Mouse (Mus musculus) large intestine, adult 2 months (tissue): ENCODE data around the gene Olfr1340. TPM values are rescaled to one million over a fixed set of nuclear protein-coding genes. Genes with fewer than 3 reads are reported as not detected.

ENCODE experiments used
- DNase-seq: peaks from one replicate; pipeline ENCODE4 v3.0.0-alpha.2; 2012; ENCODE audit warnings: low read depth, low spot score
- WGBS: fragments of 180-500 bp; shearing (Covaris S2); methylation state at CpG from one replicate; pipeline ENCODE4 v1.1.7; 2018; 5-methylcytosine and 5-hydroxymethylcytosine counted together
- polyA plus RNA-seq: library from polyadenylated mRNA; depleted of rRNA; stranded (reverse); fragments of >200 nt; gene quantifications from 2 replicates; pipeline ENCODE4 v1.2.3, GENCODE M21; 2012; rRNA removed

The Olfr1340 gene
- not detected in 2 replicates for polyA plus RNA-seq

- no peak for DNase-seq
Measured at GRCm38 (mm10) chr4:118719838-118720237, at the start of gene Olfr1340. Gene Olfr1340, plus strand, starts transcription at chr4:118720138.

- WGBS: 10% methylated on average over 2 of the region's 2 CpGs
- DNase-seq: no peak
Measured at GRCm38 (mm10) chr4:118687086-118687485, 32.9 kb upstream of the Olfr1340 start.

GRCm38 (mm10) chr4:118692412-118692973, 27.4 kb upstream of the Olfr1340 start, which contains the start of gene Olfr1342:
Gene Olfr1342, minus strand, starts transcription at chr4:118692756.
- WGBS: 53% methylated on average over 12 of the region's 12 CpGs

GRCm38 (mm10) chr4:118693812-118694211, 26.1 kb upstream of the Olfr1340 start:
- DNase-seq: no peak
- 48% methylated on average over 2 of the region's 2 CpGs for WGBS

More at GRCm38 (mm10) chr4:118692412-118692973, 27.4 kb upstream of the Olfr1340 start, which contains the start of gene Olfr1342:
- no peak for DNase-seq

- WGBS: 68% methylated on average over 3 of the region's 3 CpGs
- no peak for DNase-seq
Measured at GRCm38 (mm10) chr4:118703223-118703622, 16.7 kb upstream of the Olfr1340 start, which contains the start of gene Olfr1341. Gene Olfr1341, plus strand, starts transcription at chr4:118703523.

- WGBS: 80% methylated on average over 5 of the region's 5 CpGs
- no peak for DNase-seq
Measured at GRCm38 (mm10) chr4:118708086-118708485, 11.9 kb upstream of the Olfr1340 start.

GRCm38 (mm10) chr4:118711656-118712055, 8.3 kb upstream of the Olfr1340 start:
- no peak for DNase-seq
- 63% methylated on average over 1 of the region's 1 CpGs for WGBS

- WGBS: 53% methylated on average over 10 of the region's 10 CpGs
- DNase-seq: no peak
Measured at GRCm38 (mm10) chr4:118721742-118722483, 2.0 kb downstream of the Olfr1340 start.

- no peak for DNase-seq
- 89% methylated on average over 1 of the region's 1 CpGs for WGBS
Measured at GRCm38 (mm10) chr4:118731875-118732274, 11.9 kb downstream of the Olfr1340 start, which contains the start of gene Olfr1339. Gene Olfr1339, plus strand, starts transcription at chr4:118732175.

- 67% methylated on average over 3 of the region's 3 CpGs for WGBS
- DNase-seq: no peak
Measured at GRCm38 (mm10) chr4:118739574-118739973, 19.6 kb downstream of the Olfr1340 start.

- 6% methylated on average over 11 of the region's 11 CpGs for WGBS
- DNase-seq: no peak
Measured at GRCm38 (mm10) chr4:118740988-118741698, 21.2 kb downstream of the Olfr1340 start.

GRCm38 (mm10) chr4:118741881-118742280, 21.9 kb downstream of the Olfr1340 start:
- no peak for DNase-seq
- WGBS: 36% methylated on average over 16 of the region's 16 CpGs

GRCm38 (mm10) chr4:118758637-118759036, 38.7 kb downstream of the Olfr1340 start, which contains the start of gene Olfr1338:
Gene Olfr1338, minus strand, starts transcription at chr4:118758737.
- WGBS: 79% methylated on average over 1 of the region's 1 CpGs
- no peak for DNase-seq

Other genes with a start within 250 kb of the Olfr1340 start
- 7.9 and 11.3 TPM in 2 replicates for gene Tie1, start 230.1 kb upstream of the Olfr1340 start, polyA plus RNA-seq
- gene 2610528J11Rik, start 193.1 kb upstream of the Olfr1340 start, polyA plus RNA-seq: 93.0 and 123 TPM in 2 replicates
- gene Tmem125, start 176.1 kb upstream of the Olfr1340 start, polyA plus RNA-seq: 47.8 and 53.0 TPM in 2 replicates
- gene Cfap57, start 99.4 kb upstream of the Olfr1340 start, polyA plus RNA-seq: 0.03 and 0.26 TPM in 2 replicates
- gene Ebna1bp2, start 99.3 kb upstream of the Olfr1340 start, polyA plus RNA-seq: 22.8 and 24.3 TPM in 2 replicates
- gene Olfr62, start 61.2 kb upstream of the Olfr1340 start, polyA plus RNA-seq: not detected in 2 replicates
- 0.26 TPM in 1 of 2 replicates, not detected in the other for gene Olfr1342, start 27.4 kb upstream of the Olfr1340 start, polyA plus RNA-seq
- not detected in 2 replicates for gene Olfr1341, start 16.6 kb upstream of the Olfr1340 start, polyA plus RNA-seq
- not detected in 2 replicates for gene Olfr1339, start 12.0 kb downstream of the Olfr1340 start, polyA plus RNA-seq
- not detected in 2 replicates for gene Olfr1338, start 38.6 kb downstream of the Olfr1340 start, polyA plus RNA-seq
- not detected in 2 replicates for gene Olfr1337, start 62.4 kb downstream of the Olfr1340 start, polyA plus RNA-seq
- not detected in 2 replicates for gene Olfr1335, start 89.8 kb downstream of the Olfr1340 start, polyA plus RNA-seq
- gene Olfr1333, start 116.1 kb downstream of the Olfr1340 start, polyA plus RNA-seq: not detected in 2 replicates
- not detected in 2 replicates for gene Olfr1331, start 144.5 kb downstream of the Olfr1340 start, polyA plus RNA-seq
- not detected in 2 replicates for gene Olfr1330, start 168.5 kb downstream of the Olfr1340 start, polyA plus RNA-seq
- gene Olfr1329, start 197.3 kb downstream of the Olfr1340 start, polyA plus RNA-seq: not detected in 2 replicates
- gene Olfr1328, start 218.5 kb downstream of the Olfr1340 start, polyA plus RNA-seq: not detected in 2 replicates
- 0.05 TPM in 1 of 2 replicates, not detected in the other for gene Lao1, start 241.4 kb downstream of the Olfr1340 start, polyA plus RNA-seq